Mouse (Mus musculus) heart, embryonic 13.5 days (tissue): ENCODE results near the gene Arl6. TPM values are rescaled to one million over a fixed set of nuclear protein-coding genes. Genes with fewer than 3 reads are reported as not detected.

ENCODE experiments used
- ATAC-seq: fragments of 200-750 bp; cut with Nextera tagmentation; 2 replicates; pipeline ENCODE4 v1.8.0; 2017; ENCODE audit warnings: moderate TSS enrichment; ENCODE audit not compliant: insufficient number of reproducible peaks, low FRiP score, low TSS enrichment; ENCODE audit errors: extremely low read depth
- H3K27ac ChIP-seq: fragments of 300-500 bp; sonication (generic); replicated peaks from 2 replicates; pipeline ENCODE4 v1.5.1; 2015; ENCODE audit warnings: moderate library complexity, mild to moderate bottlenecking, inconsistent platforms
- H3K27me3 ChIP-seq: fragments of 300-500 bp; sonication (generic); replicated peaks from 2 replicates; pipeline ENCODE4 v1.6.1; 2015; ENCODE audit warnings: mild to moderate bottlenecking, inconsistent platforms
- H3K36me3 ChIP-seq: fragments of 300-500 bp; sonication (generic); 2 replicates; pipeline ENCODE4 v1.6.1; 2015; ENCODE audit warnings: mild to moderate bottlenecking, inconsistent platforms
- H3K4me1 ChIP-seq: fragments of 300-500 bp; sonication (generic); 2 replicates; pipeline ENCODE4 v1.6.1; 2015; ENCODE audit warnings: inconsistent platforms
- H3K4me2 ChIP-seq: fragments of 300-500 bp; sonication (generic); 2 replicates; pipeline ENCODE4 v1.6.1; 2015; ENCODE audit warnings: inconsistent platforms, mild to moderate bottlenecking, moderate library complexity
- H3K4me3 ChIP-seq: fragments of 300-500 bp; sonication (generic); 2 replicates; pipeline ENCODE4 v1.5.1; 2015; ENCODE audit warnings: moderate library complexity, mild to moderate bottlenecking, inconsistent platforms
- H3K9ac ChIP-seq: fragments of 300-500 bp; sonication (generic); 2 replicates; pipeline ENCODE4 v1.6.1; 2015; ENCODE audit warnings: inconsistent platforms, mild to moderate bottlenecking, moderate library complexity
- H3K9me3 ChIP-seq: fragments of 300-500 bp; sonication (generic); 2 replicates; pipeline ENCODE4 v1.6.1; 2016; ENCODE audit warnings: inconsistent platforms
- WGBS: fragments of 180-500 bp; shearing (Covaris S2); methylation state at CpG from one replicate; pipeline ENCODE4 v1.1.7; 2015; ENCODE audit warnings: mixed read lengths; 5-methylcytosine and 5-hydroxymethylcytosine counted together
- polyA plus RNA-seq: library from polyadenylated mRNA; unstranded; fragments of >200 nt; fragmentation: Nextera tagmentation; extraction: Ambion mirVana; gene quantifications from 2 replicates; pipeline ENCODE4 v1.2.1, GENCODE M21; 2015

The Arl6 gene
- polyA plus RNA-seq, 1 experiment from 2014 or later = 18.5 TPM

DNA sequence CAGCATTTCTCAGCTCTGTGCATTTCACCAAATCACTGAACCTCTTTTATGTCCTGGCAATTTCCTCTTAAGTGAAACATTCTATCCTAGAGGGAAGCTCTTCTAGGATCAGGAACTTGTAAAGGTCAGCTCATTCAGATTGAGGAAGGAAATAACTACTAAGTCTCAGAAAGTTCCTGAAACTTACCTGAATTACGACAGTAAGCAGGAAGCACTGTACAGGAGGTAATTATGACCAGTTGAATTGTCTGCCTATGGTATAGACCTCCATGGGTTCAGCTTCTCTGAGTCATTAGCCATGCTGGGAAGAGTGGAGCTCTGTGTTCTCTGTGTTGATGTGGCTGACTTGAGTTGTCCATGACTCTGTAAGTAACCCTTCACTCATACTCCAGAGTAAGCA, 28.4 kb downstream of the Arl6 start:
- Histone ChIP-seq H3K27me3 (no peaks in the 10 kb centered on the region), H3K4me2 (no peak overlapping the region), H3K4me1 (no peaks in the 10 kb centered on the region), H3K9ac (no peak overlapping the region), H3K9me3 (no peaks in the 10 kb centered on the region), H3K36me3 (0 out of 2 replicates have a peak, but pooled peaks cover 5% of the 10 kb centered on the region), H3K4me3 (no peak overlapping the region), H3K27ac (no peak overlapping the region)
- 75% methylated on average over 1 of the region's 1 CpGs for WGBS
- ATAC-seq = no peak

DNA sequence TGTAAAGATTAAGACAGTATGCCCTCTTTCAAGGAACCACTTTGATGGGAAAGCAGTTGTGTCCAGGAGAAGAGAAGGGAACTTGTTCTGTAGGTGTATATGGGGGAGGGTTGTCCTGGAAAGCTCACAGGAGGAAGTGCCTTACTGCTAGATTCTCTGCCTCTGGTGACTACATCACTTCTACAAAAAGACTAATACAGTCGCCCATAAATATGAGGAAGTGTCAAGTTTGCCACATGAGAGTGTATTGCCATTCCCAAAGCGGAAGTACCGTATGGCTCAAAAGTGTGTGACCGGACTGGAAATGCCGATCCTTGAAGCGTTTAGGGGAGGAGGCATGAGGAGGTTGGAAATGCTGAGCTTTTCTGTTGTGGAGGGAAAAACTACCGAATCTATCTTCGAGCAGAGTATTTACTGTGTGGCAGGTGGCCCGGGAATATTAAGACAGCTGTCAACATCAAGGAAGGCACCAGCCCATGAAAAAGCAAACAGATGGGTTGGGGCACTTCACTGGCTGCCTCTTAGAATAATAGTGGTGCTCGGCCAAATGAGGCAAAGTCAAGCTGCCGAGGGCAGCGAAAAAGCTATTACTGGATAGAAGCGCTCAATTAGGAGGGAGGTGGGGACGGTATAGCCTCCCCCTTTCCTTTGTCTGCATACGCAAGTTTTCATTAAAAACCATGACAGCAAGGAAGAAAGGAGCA, 35.0 kb downstream of the Arl6 start:
- H3K9ac ChIP-seq = no peak overlapping the region
- H3K4me3 ChIP-seq = no peak overlapping the region
- H3K4me2 ChIP-seq = no peak overlapping the region
- no peaks in the 10 kb centered on the region for H3K36me3 ChIP-seq
- 0 out of 2 replicates have a peak, but pooled peaks cover 6% of the 10 kb centered on the region for H3K4me1 ChIP-seq
- no peak for ATAC-seq
- H3K27ac ChIP-seq = no peak overlapping the region
- 73% methylated on average over 15 of the region's 15 CpGs for WGBS
- H3K9me3 ChIP-seq = no peaks in the 10 kb centered on the region
- H3K27me3 ChIP-seq = no peaks in the 10 kb centered on the region

DNA sequence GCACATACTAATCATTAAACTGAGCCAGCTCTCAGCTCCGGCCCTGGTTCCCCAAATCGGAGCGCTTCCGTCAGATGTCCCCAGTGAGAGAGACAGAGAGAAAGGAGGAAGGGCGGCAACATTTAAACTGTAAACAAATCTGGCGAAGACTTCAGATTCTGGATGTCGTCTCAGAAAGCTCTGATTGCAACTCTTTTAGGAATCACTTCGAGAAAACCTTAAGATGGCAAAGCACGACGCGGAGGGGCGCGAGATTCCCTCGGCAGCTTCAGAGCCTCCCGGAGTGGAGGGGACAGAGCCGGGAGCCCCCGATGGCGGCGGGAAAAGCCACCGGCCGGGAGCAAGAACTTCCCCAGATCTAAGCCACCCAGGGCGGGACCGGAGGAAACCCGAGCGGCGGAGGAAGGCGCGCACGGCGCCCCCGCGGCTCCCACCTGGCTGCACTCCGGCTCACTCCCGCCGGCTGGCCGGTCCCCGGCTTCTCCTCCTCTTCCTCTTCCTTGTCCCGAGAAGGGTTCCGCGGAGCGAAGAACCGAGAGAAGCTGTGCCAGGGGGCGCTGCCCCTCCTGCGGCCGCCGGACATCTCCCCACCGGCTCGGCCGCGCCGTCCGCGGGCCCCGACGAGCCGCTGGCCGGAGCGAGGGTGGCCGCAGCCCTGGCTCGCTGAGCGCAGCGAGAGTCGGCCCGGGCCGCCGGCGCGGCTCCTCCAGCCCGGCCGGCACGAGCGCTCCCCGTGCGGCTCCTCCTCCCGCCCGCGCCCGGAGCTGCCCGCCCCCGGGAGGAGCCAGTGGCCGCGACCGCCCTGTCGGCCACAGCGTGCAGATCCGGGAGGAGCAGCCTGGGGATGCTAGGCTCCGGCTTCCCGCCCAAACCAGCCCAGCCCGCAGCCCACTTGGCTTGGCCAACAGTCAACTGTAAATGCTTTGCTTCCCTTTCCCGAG, 38.6 kb downstream of the Arl6 start, which contains the start of gene Crybg3:
Gene Crybg3, minus strand, starts transcription at position 669 of the 941 bp plus-strand sequence.
- H3K27ac ChIP-seq = peak within 1 kb of the TSS; percentile 97
- under 1% methylated on average over 86 of the region's 90 CpGs for WGBS
- peak within 1 kb of the TSS; percentile 69 for H3K4me2 ChIP-seq
- no peaks in the 10 kb centered on the region for H3K27me3 ChIP-seq
- peaks cover 40% of the 10 kb centered on the region for H3K4me1 ChIP-seq
- H3K36me3 ChIP-seq = no peaks in the 10 kb centered on the region
- ATAC-seq = peak; percentile 80
- H3K4me3 ChIP-seq = peak within 1 kb of the TSS; percentile 95
- peak within 1 kb of the TSS; percentile 98 for H3K9ac ChIP-seq
- H3K9me3 ChIP-seq = no peaks in the 10 kb centered on the region

DNA sequence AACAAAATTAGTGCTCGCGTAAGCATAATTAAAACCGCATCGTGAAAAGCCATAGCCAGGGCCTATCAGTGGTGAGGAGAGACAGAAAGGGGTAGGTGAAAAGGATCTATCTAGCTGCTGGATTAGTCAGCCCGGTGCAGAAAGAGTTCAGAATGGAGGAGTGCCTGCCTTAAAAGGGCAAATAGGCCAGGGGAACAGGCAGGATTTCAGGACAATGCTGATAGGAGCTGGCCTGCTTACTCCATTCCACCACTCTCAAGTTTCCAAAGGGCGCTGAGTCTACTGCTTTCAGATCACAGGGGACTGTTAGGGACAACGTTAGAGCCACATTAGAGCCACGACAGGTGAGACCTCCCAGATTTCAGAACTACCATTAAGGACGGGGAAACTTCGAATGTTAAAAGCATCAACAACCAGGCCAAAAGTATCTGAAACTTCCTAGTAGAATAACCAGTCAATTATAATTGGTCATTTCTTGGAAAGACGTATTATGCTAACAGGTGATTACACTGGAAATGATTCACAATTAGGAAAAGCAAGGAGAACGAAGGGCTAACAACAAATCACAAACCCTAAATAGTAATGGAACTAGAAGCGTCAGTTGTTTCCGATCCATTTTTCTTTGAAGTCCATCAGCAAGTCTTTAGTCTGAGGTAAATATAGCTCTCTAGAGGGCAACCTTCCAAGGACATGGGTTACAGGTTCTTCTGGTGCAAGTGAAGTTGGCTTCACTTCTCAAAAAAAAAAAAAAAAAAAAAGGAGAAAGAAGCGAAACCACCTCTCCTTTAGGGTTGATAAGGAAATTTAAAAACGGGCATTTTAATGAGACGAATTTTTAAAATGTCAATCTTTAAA, 39.6 kb downstream of the Arl6 start:
- Histone ChIP-seq H3K9me3 (no peaks in the 10 kb centered on the region), H3K27ac (peak overlapping the region; percentile 97), H3K4me2 (peak overlapping the region; percentile 69), H3K27me3 (no peaks in the 10 kb centered on the region), H3K9ac (peak overlapping the region; percentile 98), H3K4me1 (peaks cover 48% of the 10 kb centered on the region), H3K4me3 (peak overlapping the region; percentile 95), H3K36me3 (no peaks in the 10 kb centered on the region)
- WGBS = 9% methylated on average over 17 of the region's 17 CpGs
- ATAC-seq = no peak

DNA sequence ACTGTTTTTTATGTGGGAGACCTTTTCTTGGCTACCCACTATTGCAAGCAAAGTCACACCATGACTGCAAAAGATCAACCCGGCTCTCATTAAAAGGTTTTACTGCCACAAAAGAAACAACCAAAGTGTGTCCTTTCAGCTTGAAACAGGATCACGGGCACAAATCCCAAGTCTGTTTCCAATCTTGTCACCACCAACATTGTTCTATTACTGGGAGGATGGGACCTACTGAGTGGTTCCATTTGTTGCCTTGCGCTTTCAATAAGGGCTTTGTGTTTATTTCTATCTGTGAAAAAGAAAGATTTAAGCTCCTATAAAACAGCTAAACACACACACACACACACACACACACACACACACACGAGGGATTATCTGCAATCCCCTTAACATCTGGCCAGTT, 40.2 kb downstream of the Arl6 start:
- H3K4me2 ChIP-seq = peak overlapping the region; percentile 69
- H3K27ac ChIP-seq = peak overlapping the region; percentile 97
- peak overlapping the region; percentile 98 for H3K9ac ChIP-seq
- peak overlapping the region; percentile 95 for H3K4me3 ChIP-seq
- peaks cover 52% of the 10 kb centered on the region for H3K4me1 ChIP-seq
- no peaks in the 10 kb centered on the region for H3K9me3 ChIP-seq
- H3K27me3 ChIP-seq = no peaks in the 10 kb centered on the region
- WGBS = 21% methylated on average over 4 of the region's 4 CpGs
- ATAC-seq = no peak
- no peaks in the 10 kb centered on the region for H3K36me3 ChIP-seq

DNA sequence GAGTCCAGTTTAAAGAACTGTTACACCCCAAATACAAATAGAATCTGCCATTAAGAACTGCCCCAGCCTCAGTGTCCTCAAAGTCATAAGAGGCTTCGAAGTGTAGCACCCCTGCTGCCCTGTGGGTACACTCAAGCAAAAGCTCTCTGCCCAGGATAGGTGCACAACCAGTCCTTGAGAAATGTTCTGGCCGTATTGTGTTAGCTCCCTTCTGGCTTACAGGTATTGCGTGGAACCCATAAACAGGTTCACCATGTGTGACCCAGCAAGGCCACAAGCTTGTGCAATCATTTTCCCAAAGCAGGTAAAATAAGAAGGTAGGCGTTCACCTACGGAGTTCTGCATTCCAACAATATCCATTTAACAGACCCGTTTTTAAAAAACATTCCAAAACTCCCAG, 41.9 kb downstream of the Arl6 start:
- no peak for ATAC-seq
- Histone ChIP-seq H3K4me3 (no peak overlapping the region), H3K27ac (peak overlapping the region; percentile 74), H3K9ac (no peak overlapping the region), H3K9me3 (no peaks in the 10 kb centered on the region), H3K4me1 (peaks cover 53% of the 10 kb centered on the region), H3K4me2 (peak overlapping the region; percentile 69), H3K27me3 (no peaks in the 10 kb centered on the region), H3K36me3 (no peaks in the 10 kb centered on the region)
- WGBS = 83% methylated on average over 6 of the region's 6 CpGs

DNA sequence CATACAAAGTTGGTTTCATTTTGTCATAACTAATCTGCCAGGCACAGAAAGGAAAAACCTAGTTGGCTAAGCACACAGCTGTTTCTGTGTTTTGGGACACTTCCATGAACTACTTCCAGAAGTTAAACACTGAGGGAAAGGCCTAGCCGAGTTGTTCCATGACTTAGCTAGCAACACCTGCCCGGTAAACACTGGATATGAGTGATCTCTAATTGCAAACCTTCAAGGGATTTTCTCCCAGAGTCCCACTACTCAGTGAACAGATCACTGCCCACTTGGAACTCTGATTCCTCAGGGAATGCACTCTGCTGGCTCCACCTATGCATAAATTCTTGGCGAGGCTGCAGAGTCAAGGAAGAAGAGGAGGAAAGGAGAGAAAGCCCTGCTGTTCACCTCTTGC, 44.5 kb downstream of the Arl6 start:
- ATAC-seq = no peak
- Histone ChIP-seq H3K9me3 (no peaks in the 10 kb centered on the region), H3K4me1 (peaks cover 77% of the 10 kb centered on the region), H3K9ac (peak overlapping the region; percentile 50; the same call in 1 of the 2 replicates), H3K27me3 (no peaks in the 10 kb centered on the region), H3K27ac (peak overlapping the region; percentile 55), H3K4me3 (no peak overlapping the region), H3K36me3 (no peaks in the 10 kb centered on the region), H3K4me2 (no peak overlapping the region)
- 51% methylated on average over 3 of the region's 3 CpGs for WGBS

DNA sequence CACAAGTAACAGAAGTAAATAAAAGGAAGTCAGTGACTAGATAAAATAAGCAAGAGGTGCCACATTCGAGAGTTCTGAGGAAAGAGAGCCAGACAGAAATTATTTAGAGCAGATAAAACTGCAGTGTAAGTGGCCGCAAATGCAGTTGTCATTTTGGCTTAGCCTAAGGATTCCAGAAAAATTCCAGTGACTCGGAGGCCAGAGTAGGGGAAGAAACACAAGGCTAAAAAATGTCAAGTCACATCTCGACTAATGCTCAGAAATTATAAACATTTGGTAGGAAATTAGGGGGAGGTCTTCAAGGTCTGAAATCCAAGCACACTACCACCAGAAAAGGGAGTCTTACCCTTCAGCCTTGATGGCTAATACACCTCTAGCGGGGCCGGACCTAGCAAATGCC, 48.4 kb downstream of the Arl6 start:
- H3K9ac ChIP-seq = no peak overlapping the region
- WGBS = 30% methylated on average over 6 of the region's 6 CpGs

DNA sequence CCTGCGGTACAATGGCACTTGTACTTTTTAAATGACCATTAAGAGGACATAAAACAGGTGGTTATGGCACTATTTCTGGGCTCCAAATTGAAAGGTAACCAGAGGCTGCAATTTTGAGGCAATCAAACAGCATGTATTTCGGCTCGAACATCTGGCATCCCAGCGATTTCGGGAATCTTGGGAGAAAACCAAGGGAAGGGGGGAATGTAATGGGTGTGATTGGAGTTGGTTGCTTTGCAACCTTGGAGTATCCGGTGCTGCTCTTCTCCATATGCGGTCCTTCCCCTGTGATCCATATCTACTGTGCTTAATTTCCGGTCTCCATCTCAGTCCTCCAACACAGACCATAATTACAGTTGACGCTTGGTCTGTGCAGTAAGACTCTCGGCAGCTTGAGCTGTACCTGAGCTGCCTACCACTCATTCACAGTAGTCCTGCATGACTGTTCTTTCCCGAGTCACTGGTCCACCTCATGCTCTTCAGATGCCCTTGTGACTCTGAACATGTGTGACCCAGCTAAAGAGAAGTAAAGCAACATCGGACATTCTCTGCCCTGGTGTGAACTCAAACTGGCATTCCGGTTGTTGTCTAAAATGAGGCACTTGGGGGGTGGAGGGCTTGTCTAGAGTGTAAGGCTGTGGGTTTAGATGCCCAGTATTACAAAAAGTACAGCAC, 50.7 kb downstream of the Arl6 start:
- Histone ChIP-seq H3K27me3 (no peaks in the 10 kb centered on the region), H3K9me3 (no peaks in the 10 kb centered on the region), H3K36me3 (no peaks in the 10 kb centered on the region), H3K27ac (peak overlapping the region; percentile 93), H3K9ac (peak overlapping the region; percentile 70), H3K4me2 (peak overlapping the region; percentile 53), H3K4me1 (peaks cover 78% of the 10 kb centered on the region), H3K4me3 (peak overlapping the region; percentile 11; the same call in 1 of the 2 replicates)
- ATAC-seq = no peak
- WGBS = 65% methylated on average over 13 of the region's 13 CpGs

More for the DNA sequence above, 48.4 kb downstream of the Arl6 start:
- Histone ChIP-seq H3K9me3 (no peaks in the 10 kb centered on the region), H3K4me2 (peak overlapping the region; percentile 38), H3K27ac (peak overlapping the region; percentile 61), H3K4me1 (peaks cover 76% of the 10 kb centered on the region), H3K27me3 (no peaks in the 10 kb centered on the region), H3K36me3 (no peaks in the 10 kb centered on the region), H3K4me3 (no peak overlapping the region)
- ATAC-seq = no peak

DNA sequence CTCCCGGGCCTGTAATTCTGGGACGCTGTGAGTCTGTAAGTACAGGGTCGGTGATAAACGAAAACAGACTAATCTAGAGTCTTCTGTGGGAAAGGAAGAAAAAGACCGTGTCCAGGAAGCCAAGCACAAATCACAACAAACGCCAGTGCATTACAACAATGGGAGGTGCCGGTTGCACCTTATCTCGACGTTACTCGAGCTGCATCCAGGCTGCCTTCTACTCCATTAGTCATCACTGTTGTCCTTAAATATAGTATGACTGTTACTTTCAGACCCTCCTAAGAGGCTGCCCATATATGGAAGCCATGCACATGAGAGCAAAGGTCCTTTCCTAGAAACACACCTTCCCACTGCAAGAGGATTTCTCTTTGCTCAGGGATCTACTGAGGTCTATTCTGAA, 51.4 kb downstream of the Arl6 start:
- peak overlapping the region; percentile 93 for H3K27ac ChIP-seq
- peak overlapping the region; percentile 20 for H3K4me3 ChIP-seq
- H3K4me1 ChIP-seq = peaks cover 79% of the 10 kb centered on the region
- H3K9me3 ChIP-seq = no peaks in the 10 kb centered on the region
- no peaks in the 10 kb centered on the region for H3K36me3 ChIP-seq
- H3K27me3 ChIP-seq = no peaks in the 10 kb centered on the region
- peak; percentile 47 for ATAC-seq
- H3K4me2 ChIP-seq = peak overlapping the region; percentile 53
- 25% methylated on average over 10 of the region's 10 CpGs for WGBS
- peak overlapping the region; percentile 70 for H3K9ac ChIP-seq
